Mouse (Mus musculus) midbrain, embryonic 15.5 days (tissue): ENCODE measurements at regions not wholly inside any gene's neighbourhood (a gene's known extent, or its start where the extent isn't known, plus 50 kb on each side); places are given as distances from the start of the nearest gene placed in this dataset.

Experiments used
- ATAC-seq: fragments of 200-750 bp; cut with Nextera tagmentation; replicated peaks from 2 replicates; pipeline ENCODE4 v1.8.0; 2017; ENCODE audit warnings: moderate TSS enrichment
- H3K27ac ChIP-seq: fragments of 300-500 bp; sonication (generic); 2 replicates; pipeline ENCODE4 v1.5.1; 2015; ENCODE audit warnings: mild to moderate bottlenecking, inconsistent platforms
- H3K27me3 ChIP-seq: fragments of 300-500 bp; sonication (generic); replicated peaks from 2 replicates; pipeline ENCODE4 v1.6.1; 2015; ENCODE audit warnings: inconsistent platforms
- H3K36me3 ChIP-seq: fragments of 300-500 bp; sonication (generic); replicated peaks from 2 replicates; pipeline ENCODE4 v1.6.1; 2015; ENCODE audit warnings: inconsistent platforms
- H3K4me1 ChIP-seq: fragments of 300-500 bp; sonication (generic); 2 replicates; pipeline ENCODE4 v1.6.1; 2015; ENCODE audit warnings: inconsistent platforms
- H3K4me2 ChIP-seq: fragments of 300-500 bp; sonication (generic); 2 replicates; pipeline ENCODE4 v1.6.1; 2015; ENCODE audit warnings: inconsistent platforms, mild to moderate bottlenecking, moderate library complexity
- H3K4me3 ChIP-seq: fragments of 300-500 bp; sonication (generic); 2 replicates; pipeline ENCODE4 v1.5.1; 2015; ENCODE audit warnings: mild to moderate bottlenecking, inconsistent platforms
- H3K9ac ChIP-seq: fragments of 300-500 bp; sonication (generic); 2 replicates; pipeline ENCODE4 v1.6.1; 2015; ENCODE audit warnings: mild to moderate bottlenecking, inconsistent platforms
- H3K9me3 ChIP-seq: fragments of 300-500 bp; sonication (generic); 2 replicates; pipeline ENCODE4 v1.6.1; 2016; ENCODE audit warnings: inconsistent platforms
- WGBS: fragments of 180-500 bp; shearing (Covaris S2); methylation state at CpG from one replicate; pipeline ENCODE4 v1.1.7; 2015; ENCODE audit warnings: mixed read lengths; 5-methylcytosine and 5-hydroxymethylcytosine counted together

DNA sequence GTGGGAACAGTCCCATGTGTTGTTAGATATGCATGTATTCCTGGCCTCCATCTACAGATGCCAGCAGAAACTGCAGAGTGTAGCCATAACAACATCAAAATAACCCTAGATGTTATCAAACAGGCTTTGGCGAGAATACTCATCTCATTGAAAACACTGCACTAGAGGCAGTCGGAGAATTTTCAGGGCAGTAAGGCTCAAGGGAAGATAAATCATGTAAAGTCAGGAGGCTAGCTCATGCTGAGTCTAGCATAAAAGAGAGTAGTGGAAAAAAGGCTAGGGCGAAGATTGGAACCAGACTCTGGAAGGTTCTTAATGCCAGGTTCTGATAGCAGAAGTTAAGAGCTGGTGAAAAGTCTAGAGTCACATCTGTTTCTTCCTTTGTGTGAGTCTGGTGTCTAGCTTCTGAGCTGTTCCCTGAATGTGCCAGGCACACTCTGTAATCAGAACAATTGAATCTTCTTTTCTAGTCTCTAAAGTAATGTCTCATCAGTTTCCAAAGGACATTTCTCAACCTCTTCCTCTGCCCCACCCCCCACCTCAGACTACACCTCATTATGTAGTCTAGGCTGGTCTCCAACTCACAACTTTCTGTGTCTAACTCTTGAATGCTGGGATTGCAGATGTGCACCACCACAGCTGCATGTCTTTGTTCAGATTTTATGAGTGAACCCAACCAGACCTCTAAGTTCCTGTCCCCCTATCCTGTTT is 62.5 kb upstream of the Sgcd start:
- ATAC-seq = no peak
- H3K4me3 ChIP-seq = no peak overlapping the region
- H3K36me3 ChIP-seq = no peaks in the 10 kb centered on the region
- no peaks in the 10 kb centered on the region for H3K27me3 ChIP-seq
- no peak overlapping the region for H3K4me2 ChIP-seq
- H3K9me3 ChIP-seq = no peaks in the 10 kb centered on the region
- no peak overlapping the region for H3K27ac ChIP-seq
- no peaks in the 10 kb centered on the region for H3K4me1 ChIP-seq
- 87% methylated on average over 3 of the region's 3 CpGs for WGBS
- H3K9ac ChIP-seq = no peak overlapping the region

DNA sequence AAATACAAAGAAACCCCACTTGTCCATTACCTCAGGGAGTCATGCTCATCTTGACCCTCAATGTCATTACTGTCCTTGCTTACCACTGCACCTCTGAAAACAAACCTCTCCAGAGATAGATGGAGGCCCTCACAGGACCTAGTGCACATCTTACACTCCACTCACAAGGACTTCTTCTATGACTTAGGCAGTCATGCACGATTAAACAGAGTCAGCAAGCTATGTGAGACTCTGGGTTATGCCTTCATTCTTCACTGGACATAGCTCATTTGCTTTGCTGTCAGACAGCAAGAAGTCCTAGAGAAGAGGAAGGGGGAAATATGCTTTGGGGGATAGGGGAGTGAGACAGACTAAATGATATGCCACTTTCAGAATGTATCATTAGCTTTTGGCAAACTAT is 59.5 kb upstream of the Sgcd start:
- WGBS = 82% methylated on average over 1 of the region's 1 CpGs
- Histone ChIP-seq H3K4me2 (no peak overlapping the region), H3K4me3 (no peak overlapping the region), H3K4me1 (no peaks in the 10 kb centered on the region), H3K36me3 (no peaks in the 10 kb centered on the region), H3K9me3 (no peaks in the 10 kb centered on the region), H3K27ac (no peak overlapping the region), H3K27me3 (no peaks in the 10 kb centered on the region), H3K9ac (no peak overlapping the region)
- ATAC-seq = no peak
